Mouse (Mus musculus): ENCODE data around the gene Ogfod3. TPM values are rescaled to one million over a fixed set of nuclear protein-coding genes. Genes with fewer than 3 reads are reported as not detected.

Gene Ogfod3
- total RNA-seq (2023): 1 to 10 TPM; 3.6 to 4.4 TPM

DNA sequence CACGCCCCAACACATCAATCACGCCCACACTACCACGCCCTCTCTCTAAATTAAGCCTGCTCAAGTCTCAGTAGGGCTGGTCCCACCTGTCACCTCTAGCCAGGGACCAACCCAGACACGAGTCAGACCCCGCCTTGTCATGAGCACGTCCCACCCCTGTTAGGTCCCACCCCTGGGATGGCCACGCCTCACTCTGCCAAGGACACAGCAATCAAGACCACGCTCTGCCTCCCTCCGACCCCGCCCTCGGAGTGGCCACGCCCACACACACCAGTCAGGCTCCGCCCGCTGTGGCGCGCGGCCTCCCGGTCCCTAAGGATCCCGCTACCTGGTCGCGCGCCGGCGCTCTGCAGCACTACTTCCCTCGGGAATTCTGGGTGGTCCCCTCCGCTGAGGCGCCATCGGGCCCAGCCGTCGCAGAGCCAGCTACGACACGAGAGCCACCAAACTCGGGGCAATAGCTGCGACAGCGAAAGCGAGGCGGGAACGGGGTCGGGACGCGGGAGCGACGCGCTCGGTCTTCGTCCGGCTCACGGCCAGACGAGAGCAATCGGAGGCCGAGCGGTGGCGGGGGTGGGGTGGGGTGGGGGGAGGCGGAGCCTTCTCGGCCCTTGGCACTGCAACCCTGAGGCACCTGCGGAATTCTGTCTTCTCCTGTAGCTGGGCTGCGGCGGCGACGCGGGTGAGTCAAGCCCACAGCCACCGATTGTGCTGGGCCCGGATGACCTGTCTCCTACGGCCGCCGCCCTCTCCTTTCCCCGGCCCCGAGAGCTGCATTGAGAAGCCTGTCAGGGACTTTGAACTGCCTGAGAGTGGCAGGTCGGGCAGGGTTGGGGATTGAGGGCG lies at the start of gene Ogfod3, which contains the start of gene Hexdc:
Gene Ogfod3 (minus strand): TSS at position 551 of the 846 bp plus-strand sequence.
Gene Hexdc (plus strand): TSS at position 273 of the 846 bp plus-strand sequence.

DNA sequence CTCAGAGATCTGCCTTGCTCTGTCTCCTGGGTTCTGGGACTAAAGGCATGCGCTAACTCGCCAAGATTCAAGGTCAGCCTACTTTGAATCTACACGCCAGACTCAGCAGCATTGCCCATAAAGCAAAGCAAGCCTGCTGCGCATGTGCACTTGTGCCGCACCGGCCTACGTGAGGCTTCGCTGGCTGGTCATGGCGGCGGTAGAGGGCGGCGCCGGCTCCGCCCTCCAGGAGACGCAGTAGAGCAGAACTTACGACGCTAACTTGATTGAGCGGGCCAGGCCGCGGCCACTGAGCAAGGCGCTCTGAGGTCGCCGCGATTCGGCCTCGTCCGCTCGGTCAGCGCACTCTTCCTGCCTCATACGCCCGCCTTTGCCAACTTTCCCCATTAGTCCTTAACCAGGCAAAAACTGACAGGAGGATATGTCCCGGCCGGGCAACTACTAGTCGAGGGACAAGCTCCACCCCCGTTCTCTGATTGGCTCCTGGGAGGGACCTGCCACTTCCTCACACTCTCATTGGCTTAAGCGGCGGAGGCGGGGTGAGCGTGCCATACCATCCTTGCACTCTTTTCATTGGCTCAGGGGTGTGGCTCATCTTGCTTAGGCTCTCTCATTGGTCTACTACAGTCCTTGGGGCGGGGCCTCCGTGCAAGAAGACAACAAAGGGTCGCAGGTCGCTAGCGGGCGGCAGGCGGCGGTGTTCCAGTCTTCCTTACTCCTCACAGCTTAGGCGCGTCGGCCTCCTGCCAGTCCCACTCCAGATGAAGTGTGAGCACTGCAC lies 32.2 kb upstream of the Ogfod3 start, which contains the start of gene Narf:
Gene Narf (plus strand): TSS at position 690 of the 781 bp plus-strand sequence.

DNA sequence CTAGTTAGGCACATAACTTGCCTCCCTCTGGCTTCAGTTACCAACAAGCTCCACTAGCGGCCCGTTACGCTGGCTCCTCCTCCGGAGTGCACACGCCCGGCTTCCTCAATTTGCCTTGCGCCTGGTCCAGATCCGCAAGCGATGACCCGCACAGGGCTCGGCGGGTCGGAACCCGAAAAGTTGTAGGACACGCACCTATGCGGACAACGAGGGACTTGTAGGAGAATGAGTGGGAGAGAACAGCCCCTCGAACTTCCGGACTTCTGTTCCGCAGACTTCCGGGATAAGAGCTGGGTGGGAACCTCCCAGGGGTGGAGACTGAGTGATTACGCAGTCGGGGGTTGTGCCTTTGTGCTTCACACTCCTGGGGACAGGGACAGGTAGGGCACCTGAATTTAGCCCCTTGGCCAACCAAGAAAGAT lies 24.5 kb upstream of the Ogfod3 start, which contains the start of gene Cybc1:
Gene Cybc1 (minus strand): TSS at position 305 of the 422 bp plus-strand sequence.

DNA sequence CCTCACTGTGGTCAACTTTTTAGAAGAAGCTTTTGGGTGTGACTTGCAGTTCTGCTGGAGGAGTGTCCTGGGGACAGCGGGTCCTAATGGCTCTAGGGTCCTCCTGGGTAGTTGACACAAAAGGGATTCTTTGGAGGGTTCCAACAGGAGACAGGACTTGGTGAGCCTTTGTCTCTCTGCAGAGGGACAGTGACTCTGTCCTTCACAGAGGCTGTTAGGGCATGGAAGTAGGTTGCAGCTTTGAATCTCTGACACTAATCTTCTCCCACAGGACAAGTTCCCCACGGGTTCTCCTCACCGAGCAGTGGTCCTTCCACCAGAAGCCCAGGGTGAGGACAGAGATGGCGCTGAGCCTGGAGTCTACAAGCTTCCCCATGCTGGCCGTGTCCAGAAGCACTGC lies 44.5 kb downstream of the Ogfod3 start, which contains the start of gene Uts2r:
Gene Uts2r (plus strand): TSS at position 301 of the 400 bp plus-strand sequence.

DNA sequence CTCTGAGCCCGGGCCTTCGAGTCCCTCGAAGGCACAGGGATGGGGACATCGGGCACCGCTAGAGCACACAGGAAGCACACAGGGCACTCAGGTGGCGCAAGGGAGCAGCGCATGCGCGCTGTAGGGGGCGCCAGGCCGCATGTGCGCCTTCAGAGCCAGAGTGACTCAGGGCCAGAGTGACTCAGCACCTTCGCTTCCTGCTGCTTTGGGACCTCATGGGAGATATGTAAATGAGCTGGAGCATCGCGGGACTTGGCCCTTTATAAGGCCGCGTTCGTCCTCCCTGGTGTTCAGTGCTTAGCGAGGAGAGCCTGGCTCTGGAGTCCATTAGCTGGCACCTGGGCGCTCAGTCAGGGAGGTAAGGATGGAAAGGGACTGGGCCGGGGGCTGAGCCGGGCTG lies 58.6 kb downstream of the Ogfod3 start, which contains the start of gene Tex19.1:
Gene Tex19.1 (plus strand): TSS at position 279 of the 400 bp plus-strand sequence.

Other genes starting within 250 kb of the Ogfod3 start
- 100 to 1,000 TPM; 162 to 175 TPM for gene Csnk1d, start 213.4 kb downstream of the Ogfod3 start, total RNA-seq (2023)
- 100 to 1,000 TPM; 175 to 207 TPM for gene Cd7, start 165.3 kb downstream of the Ogfod3 start, total RNA-seq (2023)
- not detected for gene Sectm1b, start 141.1 kb downstream of the Ogfod3 start, total RNA-seq (2023)
- not detected for gene Sectm1a, start 123.5 kb downstream of the Ogfod3 start, total RNA-seq (2023)
- gene Tex19.2, start 86.0 kb downstream of the Ogfod3 start, total RNA-seq (2023): not detected
- gene Tex19.1, start 58.6 kb downstream of the Ogfod3 start, total RNA-seq (2023): not detected
- gene Uts2r, start 44.4 kb downstream of the Ogfod3 start, total RNA-seq (2023): not detected
- gene Hexdc, start 278 bp downstream of the Ogfod3 start, total RNA-seq (2023): 1 to 10 TPM; 7.4 to 8.7 TPM
- gene Cybc1, start 24.6 kb upstream of the Ogfod3 start, total RNA-seq (2023): 10 to 100 TPM; 43.4 to 58.8 TPM
- gene Narf, start 32.5 kb upstream of the Ogfod3 start, total RNA-seq (2023): 10 to 100 TPM; 28.8 to 29.9 TPM
- gene Foxk2, start 55.3 kb upstream of the Ogfod3 start, total RNA-seq (2023): 10 to 100 TPM; 43.3 to 48.7 TPM
- 10 to 100 TPM; 61.2 to 70.1 TPM for gene Wdr45b, start 149.7 kb upstream of the Ogfod3 start, total RNA-seq (2023)
- not detected for gene Rab40b, start 183.5 kb upstream of the Ogfod3 start, total RNA-seq (2023)
- 1 to 10 TPM; 6.0 to 8.5 TPM for gene Fn3krp, start 216.7 kb upstream of the Ogfod3 start, total RNA-seq (2023)
- gene Fn3k, start 230.2 kb upstream of the Ogfod3 start, total RNA-seq (2023): under 1 TPM; 0.18 to 0.26 TPM
- 10 to 100 TPM; 36.6 to 39.7 TPM for gene Tbcd, start 247.2 kb upstream of the Ogfod3 start, total RNA-seq (2023)

Measured in T-cell, adult 66 days (primary cell).